Mouse (Mus musculus): ENCODE results near the gene Farsb. TPM values are rescaled to one million over a fixed set of nuclear protein-coding genes. Genes with fewer than 3 reads are reported as not detected.
A peak's percentile ranks its signal among the peaks of the same experiment; 100 is the strongest.

The Farsb gene
- polyA plus RNA-seq, 1 experiment from 2014 or later = 89.4 TPM

GRCm38 (mm10) chr1:78375058-78375457 lies 113.6 kb downstream of the Farsb start:
- H3K27ac ChIP-seq = no peak overlapping the region
- no peaks in the 10 kb centered on the region for H3K27me3 ChIP-seq
- no peak overlapping the region for H3K4me3 ChIP-seq
- no peak overlapping the region for H3K4me2 ChIP-seq
- no peaks in the 10 kb centered on the region for H3K36me3 ChIP-seq
- ATAC-seq (replicated peaks; ENCODE audit: insufficient number of reproducible peaks, insufficient read depth, low FRiP score, low read depth) = no peak
- 86% methylated on average over 3 of the region's 3 CpGs for WGBS
- H3K4me1 ChIP-seq (replicated peaks) = peaks cover 13% of the 10 kb centered on the region
- no peaks in the 10 kb centered on the region for H3K9me3 ChIP-seq (replicated peaks)
- H3K9ac ChIP-seq = no peak overlapping the region

GRCm38 (mm10) chr1:78373836-78374235 lies 114.9 kb downstream of the Farsb start:
- Histone ChIP-seq H3K27me3 (no peaks in the 10 kb centered on the region), H3K4me3 (no peak overlapping the region), H3K27ac (no peak overlapping the region), H3K4me2 (no peak overlapping the region), H3K9ac (no peak overlapping the region), H3K9me3 (replicated peaks) (no peaks in the 10 kb centered on the region), H3K36me3 (no peaks in the 10 kb centered on the region), H3K4me1 (replicated peaks) (peaks cover 13% of the 10 kb centered on the region)
- ATAC-seq (replicated peaks; ENCODE audit: insufficient number of reproducible peaks, insufficient read depth, low FRiP score, low read depth) = no peak
- 83% methylated on average over 5 of the region's 5 CpGs for WGBS

GRCm38 (mm10) chr1:78372316-78372715 lies 116.4 kb downstream of the Farsb start:
- H3K4me1 ChIP-seq (replicated peaks) = peaks cover 13% of the 10 kb centered on the region
- peak overlapping the region; percentile 83 for H3K27ac ChIP-seq
- no peaks in the 10 kb centered on the region for H3K36me3 ChIP-seq
- no peaks in the 10 kb centered on the region for H3K9me3 ChIP-seq (replicated peaks)
- ATAC-seq (replicated peaks; ENCODE audit: insufficient number of reproducible peaks, insufficient read depth, low FRiP score, low read depth) = no peak
- no peak overlapping the region for H3K4me3 ChIP-seq
- no peaks in the 10 kb centered on the region for H3K27me3 ChIP-seq
- 89% methylated on average over 9 of the region's 9 CpGs for WGBS
- no peak overlapping the region for H3K9ac ChIP-seq
- H3K4me2 ChIP-seq = no peak overlapping the region

- Histone ChIP-seq H3K27me3 (no peaks in the 10 kb centered on the region), H3K4me2 (no peak overlapping the region), H3K36me3 (no peaks in the 10 kb centered on the region), H3K9ac (no peak overlapping the region), H3K9me3 (replicated peaks) (no peaks in the 10 kb centered on the region), H3K27ac (peak overlapping the region; percentile 83), H3K4me3 (no peak overlapping the region), H3K4me1 (replicated peaks) (peaks cover 13% of the 10 kb centered on the region)
- peak; percentile 85 for ATAC-seq (replicated peaks; ENCODE audit: insufficient number of reproducible peaks, insufficient read depth, low FRiP score, low read depth)
- 67% methylated on average over 2 of the region's 2 CpGs for WGBS
Measured at GRCm38 (mm10) chr1:78371569-78372236, 117.0 kb downstream of the Farsb start.

- no peak overlapping the region for H3K27ac ChIP-seq
- H3K27me3 ChIP-seq = no peaks in the 10 kb centered on the region
- no peaks in the 10 kb centered on the region for H3K36me3 ChIP-seq
- H3K4me1 ChIP-seq (replicated peaks) = peaks cover 13% of the 10 kb centered on the region
- no peak overlapping the region for H3K4me3 ChIP-seq
- H3K9ac ChIP-seq = no peak overlapping the region
- 53% methylated on average over 6 of the region's 6 CpGs for WGBS
- H3K9me3 ChIP-seq (replicated peaks) = no peaks in the 10 kb centered on the region
- no peak for ATAC-seq (replicated peaks; ENCODE audit: insufficient number of reproducible peaks, insufficient read depth, low FRiP score, low read depth)
- no peak overlapping the region for H3K4me2 ChIP-seq
Measured at GRCm38 (mm10) chr1:78370121-78370520, 118.6 kb downstream of the Farsb start.

Other genes with a start within 250 kb of the Farsb start
- gene Sgpp2, start 178.6 kb downstream of the Farsb start, polyA plus RNA-seq (2015; fragmentation: Nextera tagmentation; extraction: Ambion mirVana) = 0.20 and 0.25 TPM in 2 replicates
- not detected in 2 replicates for gene Mogat1, start 22.1 kb upstream of the Farsb start, polyA plus RNA-seq (2015; fragmentation: Nextera tagmentation; extraction: Ambion mirVana)
- gene BC035947, start 23.3 kb upstream of the Farsb start, polyA plus RNA-seq (2015; fragmentation: Nextera tagmentation; extraction: Ambion mirVana) = 0.04 TPM in 1 of 2 replicates, not detected in the other
- 72.2 and 75.6 TPM in 2 replicates for gene Acsl3, start 168.9 kb upstream of the Farsb start, polyA plus RNA-seq (2015; fragmentation: Nextera tagmentation; extraction: Ambion mirVana)
- 1.8 and 2.1 TPM in 2 replicates for gene Utp14b, start 169.1 kb upstream of the Farsb start, polyA plus RNA-seq (2015; fragmentation: Nextera tagmentation; extraction: Ambion mirVana)

All from heart, embryonic 15.5 days (tissue).